Mouse (Mus musculus) testis, adult 2 months (tissue): ENCODE results near the gene Ablim1.

Source experiments
- CTCF ChIP-seq: fragments of 200-500 bp; IDR thresholded peaks from 2 replicates; pipeline ENCODE4 v1.5.1; 2012; ENCODE audit warnings: low read depth, mild to moderate bottlenecking, inconsistent platforms, low read length, moderate library complexity; ENCODE audit not compliant: control insufficient read depth, insufficient read depth, insufficient replicate concordance
- POLR2A ChIP-seq: fragments of 200-500 bp; IDR thresholded peaks from 2 replicates; pipeline ENCODE4 v1.6.1; 2012; ENCODE audit warnings: low read depth, mild to moderate bottlenecking, inconsistent platforms, low read length, moderate library complexity; ENCODE audit not compliant: control insufficient read depth

DNA sequence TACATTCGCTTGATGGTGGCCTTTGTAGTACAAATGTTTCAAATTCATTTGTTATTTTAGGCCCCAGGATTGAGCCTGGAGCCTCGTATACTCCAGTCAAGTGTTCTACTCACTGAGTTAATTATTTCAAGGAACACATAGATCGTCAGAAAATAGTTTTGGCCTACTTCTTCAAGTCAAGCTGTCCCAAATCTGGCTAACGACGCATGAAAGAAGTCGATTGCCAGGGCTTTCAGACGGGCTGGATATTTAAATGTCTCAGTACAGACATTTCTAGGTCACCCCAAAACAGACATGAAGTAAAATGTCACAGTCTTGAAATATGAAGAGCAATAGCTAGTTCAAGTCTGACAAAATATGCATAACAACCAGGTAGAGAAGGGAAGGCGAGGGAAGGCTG lies 261.8 kb downstream of the Ablim1 start:
- TF ChIP-seq POLR2A (no peak), CTCF (no peak)
